Mouse (Mus musculus): ENCODE results near the gene Igdcc3. TPM values are rescaled to one million over a fixed set of nuclear protein-coding genes. Genes with fewer than 3 reads are reported as not detected.
A peak's percentile ranks its signal among the peaks of the same experiment; 100 is the strongest.

Gene Igdcc3
- polyA plus RNA-seq, 1 experiment from 2014 or later, result 44.5 TPM

DNA sequence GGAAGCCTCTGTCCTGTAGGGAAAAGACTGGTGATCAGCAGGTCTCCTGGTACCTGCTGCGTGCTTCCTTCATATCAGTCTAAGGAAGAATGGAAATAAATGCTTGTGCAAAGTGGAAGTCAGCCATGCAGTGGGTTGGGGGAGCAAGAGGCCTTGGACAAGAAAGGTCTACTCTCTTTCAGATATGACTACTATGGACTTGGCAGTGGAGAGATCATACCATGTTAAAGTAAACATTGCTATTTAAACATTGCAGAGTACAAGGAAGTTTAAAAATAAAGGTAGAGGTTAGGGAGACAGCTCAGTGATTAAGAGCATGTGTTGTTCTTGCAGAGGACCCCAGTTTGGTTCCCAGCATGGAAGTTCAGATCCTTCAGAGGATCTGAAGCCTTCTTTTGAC, 33.1 kb upstream of the Igdcc3 start:
- Histone ChIP-seq H3K27me3 (ENCODE audit: control insufficient read depth, insufficient read depth, low read length) (no peaks in the 10 kb centered on the region), H3K4me3 (ENCODE audit: low read depth, low read length) (no peak overlapping the region), H3K4me2 (ENCODE audit: low read depth, severe bottlenecking) (no peak overlapping the region), H3K4me1 (ENCODE audit: control insufficient read depth, insufficient read depth, low read length) (peaks cover 7% of the 10 kb centered on the region), H3K9me3 (ENCODE audit: control insufficient read depth, low read length) (no peaks in the 10 kb centered on the region), H3K36me3 (ENCODE audit: control insufficient read depth, insufficient read depth, low read length) (no peaks in the 10 kb centered on the region), H3K27ac (replicated peaks; ENCODE audit: low read depth, low read length) (no peak overlapping the region), H3K9ac (ENCODE audit: low read length) (no peak overlapping the region)
- DNase-seq (ENCODE audit: low spot score) (no peak), ATAC-seq (ENCODE audit: insufficient number of reproducible peaks, low FRiP score, low TSS enrichment, low read depth) (no peak)
- WGBS, result 97% methylated on average over 1 of the region's 1 CpGs

DNA sequence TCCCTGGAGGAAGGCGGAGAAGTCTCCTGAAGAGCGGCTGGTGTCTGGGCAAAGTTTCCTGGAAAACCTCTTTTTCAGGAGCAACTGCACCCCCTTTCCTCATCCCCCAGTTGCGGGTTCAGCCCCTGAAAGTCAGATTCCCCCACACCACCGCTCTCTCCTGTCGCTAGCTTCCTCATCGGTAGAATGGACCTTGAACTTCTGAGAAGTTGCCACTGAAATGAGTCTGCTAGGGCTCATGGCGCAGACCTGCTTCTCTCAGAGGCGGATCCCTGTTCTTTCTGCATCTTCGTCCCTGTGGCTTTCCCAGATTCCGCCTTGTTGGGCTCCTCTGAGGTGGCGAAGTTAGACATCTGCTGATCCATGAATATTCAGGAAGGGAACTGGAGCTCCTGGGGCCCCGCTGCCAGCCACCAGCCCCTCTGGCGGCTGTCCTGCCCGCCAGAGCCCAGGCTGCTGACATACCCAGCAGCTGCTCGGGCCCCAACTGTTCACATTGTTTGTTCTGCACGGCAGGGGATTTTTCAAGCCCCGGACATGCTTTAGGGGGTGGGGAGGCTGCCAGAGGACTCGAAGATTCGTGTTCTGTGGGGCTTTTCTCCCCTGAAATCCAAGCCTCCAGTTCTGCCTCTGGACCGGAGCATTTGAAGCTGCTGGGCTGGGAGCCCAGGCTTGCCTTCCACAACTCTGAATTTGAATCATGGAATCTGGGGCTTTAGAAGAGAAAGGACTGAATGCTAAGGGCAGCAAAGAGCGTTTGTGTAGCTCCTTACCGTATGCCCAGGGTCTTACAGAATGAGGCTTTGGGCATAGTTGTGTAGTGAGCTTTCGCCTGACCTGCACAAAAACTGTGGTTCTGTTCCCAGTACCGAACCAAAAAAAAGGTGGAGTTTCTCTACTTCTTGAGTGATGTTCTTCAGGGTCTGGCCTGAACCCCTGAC, 31.6 kb upstream of the Igdcc3 start:
- Histone ChIP-seq H3K4me3 (ENCODE audit: low read depth, low read length) (no peak overlapping the region), H3K9me3 (ENCODE audit: control insufficient read depth, low read length) (no peaks in the 10 kb centered on the region), H3K36me3 (ENCODE audit: control insufficient read depth, insufficient read depth, low read length) (no peaks in the 10 kb centered on the region), H3K9ac (ENCODE audit: low read length) (peak overlapping the region; percentile 52), H3K27ac (replicated peaks; ENCODE audit: low read depth, low read length) (peak overlapping the region; percentile 60), H3K4me2 (ENCODE audit: low read depth, severe bottlenecking) (peak overlapping the region; percentile 38), H3K27me3 (ENCODE audit: control insufficient read depth, insufficient read depth, low read length) (no peaks in the 10 kb centered on the region), H3K4me1 (ENCODE audit: control insufficient read depth, insufficient read depth, low read length) (peaks cover 6% of the 10 kb centered on the region; the same call in 1 of the 2 replicates)
- DNase-seq (ENCODE audit: low spot score) (peak; percentile 56), ATAC-seq (ENCODE audit: insufficient number of reproducible peaks, low FRiP score, low TSS enrichment, low read depth) (no peak)
- whole genome bisulfite sequencing, result 14% methylated on average over 24 of the region's 24 CpGs

DNA sequence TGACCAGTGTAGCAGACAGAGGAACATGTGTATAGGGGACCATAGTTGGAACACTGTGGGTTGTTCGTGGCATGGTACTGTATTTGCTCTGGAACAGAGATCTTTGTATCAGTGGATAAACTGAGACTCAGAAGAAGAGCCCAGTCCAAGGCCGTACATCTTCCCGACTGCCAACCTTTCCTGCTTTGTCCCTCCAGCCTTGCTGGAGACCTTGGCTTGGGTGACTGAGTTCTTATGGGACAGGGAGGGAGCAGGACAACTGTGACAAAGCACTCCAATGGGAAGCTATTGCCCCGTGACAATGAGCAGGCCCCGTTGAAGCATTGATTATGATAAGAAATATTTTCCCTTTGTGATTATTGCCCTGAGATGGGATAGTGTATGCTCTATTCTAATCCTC, 29.3 kb upstream of the Igdcc3 start:
- no peak for DNase-seq (ENCODE audit: low spot score)
- H3K4me2 ChIP-seq (ENCODE audit: low read depth, severe bottlenecking), result no peak overlapping the region
- no peaks in the 10 kb centered on the region for H3K36me3 ChIP-seq (ENCODE audit: control insufficient read depth, insufficient read depth, low read length)
- H3K4me1 ChIP-seq (ENCODE audit: control insufficient read depth, insufficient read depth, low read length), result peaks cover 4% of the 10 kb centered on the region; the same call in 1 of the 2 replicates
- H3K27ac ChIP-seq (replicated peaks; ENCODE audit: low read depth, low read length), result no peak overlapping the region
- H3K4me3 ChIP-seq (ENCODE audit: low read depth, low read length), result no peak overlapping the region
- H3K9ac ChIP-seq (ENCODE audit: low read length), result no peak overlapping the region
- no peaks in the 10 kb centered on the region for H3K27me3 ChIP-seq (ENCODE audit: control insufficient read depth, insufficient read depth, low read length)
- WGBS, result 86% methylated on average over 5 of the region's 5 CpGs
- H3K9me3 ChIP-seq (ENCODE audit: control insufficient read depth, low read length), result no peaks in the 10 kb centered on the region
- ATAC-seq (ENCODE audit: insufficient number of reproducible peaks, low FRiP score, low TSS enrichment, low read depth), result no peak

DNA sequence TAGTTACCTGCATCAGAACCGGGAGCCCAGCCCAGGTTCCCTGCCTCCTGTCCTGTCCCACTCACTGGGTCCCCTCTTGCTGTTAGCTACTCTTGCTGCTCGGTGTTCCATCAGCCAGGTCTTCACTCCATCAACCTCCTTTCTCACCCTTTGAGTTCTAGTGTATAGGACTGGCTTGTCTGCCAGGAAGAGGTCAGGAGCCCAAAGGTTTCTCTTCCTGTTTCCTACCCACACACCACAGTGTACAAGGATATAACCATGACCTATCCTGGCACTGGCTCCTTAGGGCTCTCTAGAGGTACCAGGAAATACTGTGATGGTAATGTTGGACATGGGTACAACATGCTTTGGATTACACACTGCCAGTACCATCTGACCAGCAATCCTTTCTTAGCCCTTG, 27.3 kb upstream of the Igdcc3 start:
- Histone ChIP-seq H3K4me1 (ENCODE audit: control insufficient read depth, insufficient read depth, low read length) (peaks cover 4% of the 10 kb centered on the region; the same call in 1 of the 2 replicates), H3K36me3 (ENCODE audit: control insufficient read depth, insufficient read depth, low read length) (no peaks in the 10 kb centered on the region), H3K4me3 (ENCODE audit: low read depth, low read length) (no peak overlapping the region), H3K27me3 (ENCODE audit: control insufficient read depth, insufficient read depth, low read length) (no peaks in the 10 kb centered on the region), H3K9me3 (ENCODE audit: control insufficient read depth, low read length) (no peaks in the 10 kb centered on the region), H3K27ac (replicated peaks; ENCODE audit: low read depth, low read length) (no peak overlapping the region), H3K9ac (ENCODE audit: low read length) (no peak overlapping the region), H3K4me2 (ENCODE audit: low read depth, severe bottlenecking) (no peak overlapping the region)
- no peak for ATAC-seq (ENCODE audit: insufficient number of reproducible peaks, low FRiP score, low TSS enrichment, low read depth)
- DNase-seq (ENCODE audit: low spot score), result no peak
- WGBS, result 91% methylated on average over 2 of the region's 2 CpGs

DNA sequence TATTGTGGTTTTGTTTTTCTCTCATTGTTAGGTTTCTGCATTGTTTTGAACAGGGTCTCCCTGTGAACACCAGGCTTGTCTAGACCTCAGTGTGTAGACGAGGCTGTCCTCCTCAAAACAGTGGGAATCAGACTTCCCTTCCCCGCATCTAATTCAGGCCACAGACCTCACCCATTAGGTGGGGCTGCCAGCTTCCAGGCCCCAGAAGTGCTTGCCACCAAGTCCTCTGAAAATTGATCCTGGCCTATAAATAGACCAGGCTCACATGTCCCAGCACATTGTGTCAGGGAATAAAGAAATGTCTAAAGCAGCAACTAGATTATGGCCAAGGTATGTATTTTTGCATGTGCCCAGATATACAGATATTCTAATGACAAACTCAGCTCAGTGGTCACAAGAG, 25.1 kb upstream of the Igdcc3 start:
- H3K27ac ChIP-seq (replicated peaks; ENCODE audit: low read depth, low read length), result no peak overlapping the region
- no peak overlapping the region for H3K4me3 ChIP-seq (ENCODE audit: low read depth, low read length)
- no peak for DNase-seq (ENCODE audit: low spot score)
- no peaks in the 10 kb centered on the region for H3K27me3 ChIP-seq (ENCODE audit: control insufficient read depth, insufficient read depth, low read length)
- no peak for ATAC-seq (ENCODE audit: insufficient number of reproducible peaks, low FRiP score, low TSS enrichment, low read depth)
- 71% methylated on average over 2 of the region's 2 CpGs for WGBS
- no peaks in the 10 kb centered on the region for H3K9me3 ChIP-seq (ENCODE audit: control insufficient read depth, low read length)
- no peak overlapping the region for H3K9ac ChIP-seq (ENCODE audit: low read length)
- no peaks in the 10 kb centered on the region for H3K4me1 ChIP-seq (ENCODE audit: control insufficient read depth, insufficient read depth, low read length)
- no peak overlapping the region for H3K4me2 ChIP-seq (ENCODE audit: low read depth, severe bottlenecking)
- no peaks in the 10 kb centered on the region for H3K36me3 ChIP-seq (ENCODE audit: control insufficient read depth, insufficient read depth, low read length)

DNA sequence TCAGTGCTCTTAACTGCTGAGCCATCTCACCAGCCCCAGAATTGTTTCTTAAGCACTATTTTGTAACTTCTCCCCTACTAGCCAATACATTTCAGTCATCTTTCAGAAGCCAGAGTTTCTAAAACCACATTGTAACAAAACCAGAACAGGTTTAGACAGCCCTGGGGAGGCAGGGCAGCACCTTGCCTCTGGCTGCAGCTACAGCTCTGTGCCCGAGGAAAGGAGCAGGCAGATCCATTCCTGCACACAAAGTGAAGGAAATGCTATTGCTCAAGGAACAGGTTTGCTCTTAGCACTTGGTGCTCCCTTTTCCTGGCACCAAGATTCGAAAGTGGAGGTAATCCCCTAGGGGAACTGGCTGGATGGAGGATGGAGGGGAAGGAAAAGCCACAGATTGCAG, 23.5 kb upstream of the Igdcc3 start:
- 70% methylated on average over 2 of the region's 2 CpGs for WGBS
- ATAC-seq (ENCODE audit: insufficient number of reproducible peaks, low FRiP score, low TSS enrichment, low read depth) (no peak), DNase-seq (ENCODE audit: low spot score) (no peak)
- Histone ChIP-seq H3K36me3 (ENCODE audit: control insufficient read depth, insufficient read depth, low read length) (no peaks in the 10 kb centered on the region), H3K27ac (replicated peaks; ENCODE audit: low read depth, low read length) (no peak overlapping the region), H3K9ac (ENCODE audit: low read length) (no peak overlapping the region), H3K4me3 (ENCODE audit: low read depth, low read length) (no peak overlapping the region), H3K9me3 (ENCODE audit: control insufficient read depth, low read length) (no peaks in the 10 kb centered on the region), H3K4me1 (ENCODE audit: control insufficient read depth, insufficient read depth, low read length) (no peaks in the 10 kb centered on the region), H3K27me3 (ENCODE audit: control insufficient read depth, insufficient read depth, low read length) (no peaks in the 10 kb centered on the region), H3K4me2 (ENCODE audit: low read depth, severe bottlenecking) (no peak overlapping the region)

DNA sequence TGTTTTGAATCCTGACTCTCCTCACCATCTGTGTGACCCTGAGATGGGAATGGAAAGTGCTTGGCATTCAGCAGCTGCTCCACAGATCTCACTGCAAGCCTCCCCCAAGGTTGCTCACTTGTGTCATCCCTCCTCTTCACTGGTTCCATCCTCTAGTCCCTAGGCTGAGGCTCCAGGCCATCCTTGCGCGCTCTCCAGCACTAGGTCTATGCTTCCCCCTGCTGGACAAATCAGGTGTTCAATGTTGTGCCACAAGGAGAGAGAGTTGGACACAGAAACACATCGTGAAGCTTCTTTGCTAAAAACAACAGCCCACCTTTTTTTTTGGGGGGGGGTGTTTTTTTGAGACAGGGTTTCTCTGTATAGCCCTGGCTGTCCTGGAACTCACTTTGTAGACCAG, 20.1 kb upstream of the Igdcc3 start:
- 7% methylated on average over 3 of the region's 3 CpGs for WGBS
- ATAC-seq (ENCODE audit: insufficient number of reproducible peaks, low FRiP score, low TSS enrichment, low read depth) (0 out of 2 replicates have a peak, but pooled peaks have one; percentile 48), DNase-seq (ENCODE audit: low spot score) (peak; percentile 84)
- Histone ChIP-seq H3K9me3 (ENCODE audit: control insufficient read depth, low read length) (no peaks in the 10 kb centered on the region), H3K27me3 (ENCODE audit: control insufficient read depth, insufficient read depth, low read length) (no peaks in the 10 kb centered on the region), H3K4me3 (ENCODE audit: low read depth, low read length) (no peak overlapping the region), H3K27ac (replicated peaks; ENCODE audit: low read depth, low read length) (no peak overlapping the region), H3K4me2 (ENCODE audit: low read depth, severe bottlenecking) (no peak overlapping the region), H3K36me3 (ENCODE audit: control insufficient read depth, insufficient read depth, low read length) (no peaks in the 10 kb centered on the region), H3K9ac (ENCODE audit: low read length) (no peak overlapping the region), H3K4me1 (ENCODE audit: control insufficient read depth, insufficient read depth, low read length) (0 out of 2 replicates have a peak, but pooled peaks cover 10% of the 10 kb centered on the region)

DNA sequence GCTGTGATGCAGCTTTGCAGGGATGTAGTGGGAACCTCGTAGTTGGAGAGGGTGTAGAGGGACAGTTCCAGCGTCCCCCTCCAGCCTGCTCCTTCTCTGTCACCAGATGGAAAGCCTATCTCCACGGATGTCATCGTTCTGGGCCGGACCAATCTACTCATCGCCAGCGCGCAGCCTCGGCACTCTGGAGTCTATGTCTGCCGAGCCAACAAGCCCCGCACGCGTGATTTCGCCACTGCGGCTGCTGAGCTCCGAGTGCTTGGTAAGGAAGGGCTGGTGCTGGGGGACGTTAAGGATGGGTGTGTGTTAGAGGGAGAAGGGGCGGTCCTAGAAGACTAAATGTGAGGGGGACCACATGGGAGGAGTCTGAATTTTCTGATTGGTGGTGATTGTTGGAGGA, 18.4 kb upstream of the Igdcc3 start:
- Histone ChIP-seq H3K4me3 (ENCODE audit: low read depth, low read length) (no peak overlapping the region), H3K9ac (ENCODE audit: low read length) (no peak overlapping the region), H3K27ac (replicated peaks; ENCODE audit: low read depth, low read length) (no peak overlapping the region), H3K9me3 (ENCODE audit: control insufficient read depth, low read length) (no peaks in the 10 kb centered on the region), H3K27me3 (ENCODE audit: control insufficient read depth, insufficient read depth, low read length) (no peaks in the 10 kb centered on the region), H3K36me3 (ENCODE audit: control insufficient read depth, insufficient read depth, low read length) (no peaks in the 10 kb centered on the region; the same call in 1 of the 2 replicates), H3K4me2 (ENCODE audit: low read depth, severe bottlenecking) (peak overlapping the region; percentile 27; the same call in 1 of the 2 replicates), H3K4me1 (ENCODE audit: control insufficient read depth, insufficient read depth, low read length) (0 out of 2 replicates have a peak, but pooled peaks cover 10% of the 10 kb centered on the region)
- ATAC-seq (ENCODE audit: insufficient number of reproducible peaks, low FRiP score, low TSS enrichment, low read depth), result no peak
- no peak for DNase-seq (ENCODE audit: low spot score)
- WGBS, result 14% methylated on average over 18 of the region's 18 CpGs

Measured in limb, embryonic 11.5 days (tissue).